Mouse (Mus musculus) left cerebral cortex, adult 18-20 months (tissue): ENCODE measurements around the gene Nebl. TPM values are rescaled to one million over a fixed set of nuclear protein-coding genes. Genes with fewer than 3 reads are reported as not detected.
"Not testable (repeated sequence)": the region's sequence is repeated elsewhere in the genome, so short reads cannot be mapped to it uniquely, and the experiment has no call there.

Source experiments
- DNase-seq, 2 experiments: peaks; one replicate each; pipeline ENCODE4 v3.0.0; 2021 to 2022; ENCODE audit warnings: low spot score in 2 of 2, mixed read lengths in 1 of 2
- microRNA-seq, 2 experiments: library from miRNA; unstranded; fragments of <30 nt; microRNA quantifications; one replicate each; pipeline ENCODE4 v1.2.0; 2021
- total RNA-seq, 2 experiments: library from RNA; stranded (reverse); gene quantifications; 2 replicates each; pipeline ENCODE4 v1.2.3; 2021

The Nebl gene
- total RNA-seq, 2 experiments from 2014 or later = 79.4 to 79.9 TPM

DNA sequence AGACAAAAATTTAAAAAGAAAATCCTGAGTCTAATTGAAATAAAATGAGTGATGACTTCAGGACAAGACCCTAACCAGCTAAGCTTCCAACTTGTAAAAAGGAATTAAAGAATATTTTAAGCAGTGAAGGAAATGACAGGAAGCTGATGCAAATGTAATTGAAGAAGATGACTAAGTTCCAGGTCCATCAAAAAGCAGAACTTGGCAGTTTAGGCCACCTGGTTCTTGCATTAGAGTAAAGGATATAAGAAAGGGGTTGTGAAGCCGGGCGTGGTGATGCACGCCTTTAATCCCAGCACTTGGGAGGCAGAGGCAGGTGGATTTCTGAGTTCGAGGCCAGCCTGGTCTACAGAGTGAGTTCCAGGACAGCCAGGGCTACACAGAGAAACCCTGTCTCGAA lies 436.0 kb downstream of the Nebl start:
- DNase-seq = not testable (repeated sequence)

Small RNAs within 50 kb of the gene (microRNA-seq; reads per million reads assigned to microRNA genes)
- 0 reads per million in 2 experiments for gene Mir6419
